Mouse (Mus musculus) embryo, embryonic 9.5 days (tissue): ENCODE measurements around the gene Gcnt7.

Source experiments
- DNase-seq: peaks from one replicate; pipeline ENCODE4 v3.0.0-alpha.2; 2017; ENCODE audit errors: extremely low spot score

Gcnt7 gene

DNA sequence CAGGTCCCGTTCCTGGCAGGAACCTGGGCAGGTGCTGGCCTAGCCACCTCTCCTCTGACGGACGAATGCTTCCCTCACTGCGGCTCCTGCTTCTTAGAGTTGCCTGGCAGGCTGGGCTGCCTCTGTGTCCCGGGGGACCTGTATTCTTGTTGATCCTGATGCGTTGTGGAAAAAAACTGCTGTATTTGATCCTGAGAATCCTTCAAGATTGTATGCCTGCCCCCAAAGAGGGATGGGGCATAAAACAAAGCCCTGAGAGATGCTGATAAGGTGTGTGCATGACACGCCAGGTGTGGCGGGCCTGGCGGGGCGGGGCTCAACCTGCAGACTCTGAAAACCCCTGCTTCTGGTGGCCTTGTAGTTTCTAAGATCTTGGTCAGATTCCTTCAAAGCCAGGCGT is at the start of gene Gcnt7:
Gene Gcnt7, minus strand, starts transcription at position 101 of the 400 bp plus-strand sequence.
- no peak for DNase-seq

DNA sequence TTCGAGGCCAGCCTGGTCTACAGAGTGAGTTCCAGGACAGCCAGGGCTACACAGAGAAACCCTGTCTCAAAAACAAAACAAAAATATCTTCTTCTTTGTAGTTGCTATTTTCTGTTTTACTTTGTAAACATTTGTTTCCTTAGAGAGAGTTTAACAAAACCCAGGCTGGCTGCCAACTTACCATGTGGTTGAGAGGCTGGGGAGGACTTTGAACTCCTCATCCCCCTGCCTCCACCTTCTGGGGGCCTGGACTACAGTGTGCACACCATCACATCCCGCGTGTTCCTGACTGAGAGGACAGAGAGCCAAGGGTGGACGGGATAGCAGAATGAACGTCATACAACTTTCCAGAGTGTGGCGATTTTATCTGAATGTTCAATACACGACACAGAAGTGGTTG is 47.7 kb upstream of the Gcnt7 start:
- no peak for DNase-seq

DNA sequence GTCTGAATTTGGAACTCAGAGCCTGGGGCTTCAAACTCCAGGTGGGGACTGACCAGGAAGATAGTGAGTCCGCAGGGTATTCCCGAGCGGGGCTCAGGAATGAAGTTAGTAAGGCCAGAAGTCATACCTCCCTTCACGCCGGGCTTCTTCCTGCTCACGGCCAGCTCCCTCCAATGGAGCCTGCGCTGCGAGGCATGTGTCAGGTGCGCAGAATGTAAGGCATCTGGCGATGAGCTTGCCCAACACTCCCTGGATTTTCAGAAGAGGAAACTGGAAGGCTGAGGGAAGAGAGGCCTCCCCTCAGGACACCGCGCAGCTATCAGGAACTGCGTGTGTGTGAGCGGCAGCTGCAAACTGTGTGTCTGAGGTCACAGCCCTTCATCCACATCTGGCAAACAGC is 43.8 kb upstream of the Gcnt7 start:
- no peak for DNase-seq

GRCm38 (mm10) chr2:172501341-172501740 is 42.9 kb upstream of the Gcnt7 start:
- DNase-seq, result peak; percentile 63

DNA sequence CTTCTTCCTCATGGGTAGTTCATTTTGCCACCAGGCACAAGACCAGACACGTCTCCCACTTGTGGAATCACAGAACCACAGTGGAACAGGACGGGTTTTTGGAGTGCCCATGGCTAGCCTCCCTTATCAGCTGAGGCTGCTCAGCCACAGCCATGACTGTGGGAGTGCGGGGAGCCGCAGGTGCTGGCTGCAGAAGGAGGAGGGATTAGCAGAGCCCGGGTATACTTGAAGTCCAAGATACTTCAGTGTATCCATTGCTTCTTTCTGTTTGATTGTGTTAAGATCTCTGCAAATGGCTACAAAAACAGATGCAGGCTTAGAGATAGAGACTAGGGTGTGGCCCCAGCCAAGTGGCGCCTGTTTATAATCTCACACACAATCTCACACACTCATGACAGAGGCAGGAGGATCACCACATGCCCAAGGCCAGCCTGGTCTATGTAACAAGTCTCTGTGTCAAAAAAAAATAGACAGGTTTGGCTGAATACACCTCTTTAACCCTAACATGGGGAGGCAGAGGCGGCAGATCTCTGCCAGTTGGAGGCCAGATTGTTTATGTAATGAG is 42.4 kb upstream of the Gcnt7 start:
- DNase-seq, result no peak

DNA sequence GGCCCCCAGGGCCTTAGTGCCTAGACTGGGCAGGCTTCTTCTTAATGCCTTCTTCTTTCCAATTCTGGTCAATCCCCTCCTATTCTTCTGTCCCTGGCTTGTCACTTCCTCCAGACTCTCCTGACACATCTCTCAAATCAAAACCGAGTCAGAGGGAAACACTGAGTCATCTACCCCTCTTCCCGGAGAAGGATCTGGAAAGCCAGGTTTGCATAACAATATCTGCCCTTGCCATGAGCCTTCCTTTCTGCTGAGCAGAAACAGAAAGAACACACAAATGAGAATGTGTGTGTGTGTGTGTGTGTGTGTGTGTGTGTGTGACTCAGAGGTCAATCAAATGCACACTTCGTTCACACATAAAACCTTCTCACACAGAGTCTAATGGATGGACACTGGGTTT is 40.4 kb upstream of the Gcnt7 start:
- DNase-seq, result no peak

- no peak for DNase-seq
Observed at GRCm38 (mm10) chr2:172496736-172497345, 38.4 kb upstream of the Gcnt7 start.

GRCm38 (mm10) chr2:172484696-172485370 is 26.4 kb upstream of the Gcnt7 start:
- peak; percentile 29 for DNase-seq

GRCm38 (mm10) chr2:172483766-172484413 is 25.5 kb upstream of the Gcnt7 start:
- DNase-seq, result no peak

GRCm38 (mm10) chr2:172481654-172482385 is 23.4 kb upstream of the Gcnt7 start:
- DNase-seq, result no peak

- no peak for DNase-seq
Observed at GRCm38 (mm10) chr2:172480296-172480695, 21.9 kb upstream of the Gcnt7 start.

GRCm38 (mm10) chr2:172477860-172478259 is 19.5 kb upstream of the Gcnt7 start:
- DNase-seq, result peak; percentile 44

DNA sequence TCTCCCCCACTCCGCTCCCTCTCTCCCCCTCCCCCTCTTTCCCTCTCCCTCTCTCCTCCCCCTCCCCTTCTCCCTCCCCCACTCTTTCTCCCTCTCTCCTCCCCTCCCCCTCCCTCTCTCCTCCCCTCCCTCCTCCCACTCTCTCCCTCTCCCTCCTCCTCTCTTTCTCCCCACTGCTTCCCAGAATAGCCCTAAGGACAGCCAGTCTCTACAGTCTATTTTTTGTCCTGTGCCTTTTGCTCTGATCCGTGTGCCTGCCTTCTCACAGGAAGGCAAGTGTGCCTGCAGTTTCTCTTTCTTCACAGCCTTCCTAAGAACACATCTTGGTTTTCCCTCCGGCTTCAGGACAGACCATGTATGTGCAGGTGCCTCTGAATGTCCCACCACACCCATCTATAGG is 19.0 kb upstream of the Gcnt7 start:
- DNase-seq, result no peak

GRCm38 (mm10) chr2:172476707-172477260 is 18.4 kb upstream of the Gcnt7 start:
- DNase-seq, result no peak

- peak; percentile 22 for DNase-seq
Observed at GRCm38 (mm10) chr2:172474970-172475369, 16.6 kb upstream of the Gcnt7 start.

GRCm38 (mm10) chr2:172473591-172473990 is 15.2 kb upstream of the Gcnt7 start:
- no peak for DNase-seq

- DNase-seq, result no peak
Observed at GRCm38 (mm10) chr2:172472318-172472717, 13.9 kb upstream of the Gcnt7 start, which contains the start of gene Fam209. Gene Fam209, plus strand, starts transcription at chr2:172472520.

DNA sequence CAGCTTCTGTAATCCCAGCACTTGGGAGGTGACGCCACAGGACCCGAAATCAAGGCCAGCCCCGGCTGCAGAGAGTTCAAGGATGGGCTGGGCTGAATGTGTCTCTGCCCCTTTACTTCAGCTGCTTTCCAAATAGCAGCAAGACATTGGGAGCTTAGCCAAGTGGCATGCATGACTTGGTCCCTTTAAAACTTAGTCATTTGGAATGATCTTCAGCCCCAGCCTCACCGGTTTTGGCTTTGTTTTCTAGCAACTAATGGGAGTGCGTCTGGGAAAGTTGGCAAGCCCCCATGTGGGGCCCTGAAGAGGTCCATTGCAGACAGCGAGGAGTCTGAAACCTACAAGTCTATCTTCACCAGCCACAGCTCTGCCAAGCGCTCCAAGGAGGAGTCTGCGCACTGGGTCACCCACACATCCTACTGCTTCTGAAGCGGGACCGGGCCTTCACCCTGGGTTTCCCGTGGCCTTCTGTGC is 10.0 kb upstream of the Gcnt7 start:
- DNase-seq, result no peak

GRCm38 (mm10) chr2:172467206-172467605 is 8.8 kb upstream of the Gcnt7 start:
- no peak for DNase-seq

DNA sequence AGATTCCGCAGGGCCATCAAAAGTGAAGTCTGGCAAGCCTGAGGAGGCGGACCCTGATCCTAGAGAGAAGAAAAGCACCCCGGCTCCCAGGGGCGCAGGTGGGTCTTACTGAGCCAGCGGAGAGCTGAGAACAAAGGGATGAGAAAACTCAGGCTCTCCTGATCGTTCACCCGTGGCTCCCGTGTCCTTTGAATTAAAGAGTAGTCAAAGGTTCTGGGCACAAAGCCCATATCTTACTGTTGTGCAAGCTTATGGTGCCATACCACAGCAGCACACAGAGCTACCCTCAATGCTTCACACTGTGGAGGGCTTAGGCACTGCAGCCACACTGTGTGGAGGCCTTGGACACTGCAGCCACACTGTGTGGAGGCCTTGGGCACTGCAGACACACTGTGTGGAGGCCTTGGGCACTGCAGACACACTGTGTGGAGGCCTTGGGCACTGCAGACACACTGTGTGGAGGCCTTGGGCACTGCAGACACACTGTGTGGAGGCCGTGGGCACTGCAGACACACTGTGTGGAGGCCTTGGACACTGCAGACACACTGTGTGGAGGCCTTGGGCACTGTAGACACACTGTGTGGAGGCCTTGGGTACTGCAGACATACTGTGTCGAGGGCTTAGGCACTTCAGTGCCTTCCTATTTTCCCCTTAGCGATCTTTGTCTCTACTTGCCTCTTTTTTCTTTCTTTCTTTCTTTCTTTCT is 8.2 kb upstream of the Gcnt7 start:
- no peak for DNase-seq

DNA sequence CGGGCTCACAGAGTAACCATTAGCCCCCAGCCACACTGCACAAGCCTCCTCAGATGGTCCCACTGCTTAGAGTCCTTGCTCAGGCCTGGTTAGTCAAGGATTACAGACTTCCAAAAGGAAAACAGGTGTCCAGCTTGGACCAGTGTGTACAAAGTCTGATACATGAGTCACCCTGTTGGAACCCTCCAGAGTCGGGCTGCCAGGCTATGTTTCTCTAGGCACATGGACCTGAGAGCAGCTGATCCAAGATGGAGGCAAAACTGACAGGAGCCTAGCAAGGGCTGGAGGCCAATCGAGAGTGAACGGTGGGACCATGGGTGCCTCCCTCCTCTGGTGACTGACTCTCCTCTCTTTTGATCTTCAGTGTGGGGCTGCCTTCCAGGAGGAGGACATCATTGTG is 4.4 kb upstream of the Gcnt7 start:
- no peak for DNase-seq
